Mouse (Mus musculus) lung, embryonic 16.5 days (tissue): Measurements from ENCODE around the gene Adamts16. TPM values are rescaled to one million over a fixed set of nuclear protein-coding genes. Genes with fewer than 3 reads are reported as not detected.

Experiments
- ATAC-seq: fragments of 200-750 bp; cut with Nextera tagmentation; 2 replicates; pipeline ENCODE4 v1.8.0; 2017; ENCODE audit warnings: low read depth, mild to moderate bottlenecking, moderate library complexity
- H3K27ac ChIP-seq: fragments of 300-500 bp; sonication (generic); 2 replicates; pipeline ENCODE4 v1.5.1; 2014; ENCODE audit warnings: mild to moderate bottlenecking, control low read depth, low read length
- H3K27me3 ChIP-seq: fragments of 300-500 bp; sonication (generic); 2 replicates; pipeline ENCODE4 v1.6.1; 2014; ENCODE audit warnings: low read depth, low read length, mixed read lengths; ENCODE audit not compliant: control insufficient read depth, insufficient read depth
- H3K36me3 ChIP-seq: fragments of 300-500 bp; sonication (generic); 2 replicates; pipeline ENCODE4 v1.6.1; 2014; ENCODE audit warnings: low read length; ENCODE audit not compliant: control insufficient read depth, insufficient read depth
- H3K4me1 ChIP-seq: fragments of 300-500 bp; sonication (generic); replicated peaks from 2 replicates; pipeline ENCODE4 v1.6.1; 2014; ENCODE audit warnings: low read length, mixed read lengths; ENCODE audit not compliant: control insufficient read depth, insufficient read depth
- H3K4me2 ChIP-seq: fragments of 300-500 bp; sonication (generic); 2 replicates; pipeline ENCODE4 v1.6.1; 2014; ENCODE audit warnings: low read depth, low read length, control low read depth
- H3K4me3 ChIP-seq: fragments of 300-500 bp; sonication (generic); 2 replicates; pipeline ENCODE4 v1.5.1; 2014; ENCODE audit warnings: mild to moderate bottlenecking, low read length, control low read depth
- H3K9ac ChIP-seq: fragments of 300-500 bp; sonication (generic); 2 replicates; pipeline ENCODE4 v1.6.1; 2014; ENCODE audit warnings: low read length, control low read depth
- H3K9me3 ChIP-seq: fragments of 300-500 bp; sonication (generic); 2 replicates; pipeline ENCODE4 v1.6.1; 2016; ENCODE audit warnings: low read length; ENCODE audit not compliant: control insufficient read depth
- WGBS: fragments of 180-500 bp; shearing (Covaris S2); extraction: QIAGEN DNeasy Blood & Tissue Kit; methylation state at CpG from one replicate; pipeline ENCODE4 v1.1.7; 2014; 5-methylcytosine and 5-hydroxymethylcytosine counted together
- polyA plus RNA-seq: library from polyadenylated mRNA; unstranded; fragments of >200 nt; fragmentation: Nextera tagmentation; extraction: Ambion mirVana; gene quantifications from 2 replicates; pipeline ENCODE4 v1.2.1, GENCODE M21; 2015

Gene Adamts16
- polyA plus RNA-seq, 1 experiment from 2014 or later, result 0.05 TPM

DNA sequence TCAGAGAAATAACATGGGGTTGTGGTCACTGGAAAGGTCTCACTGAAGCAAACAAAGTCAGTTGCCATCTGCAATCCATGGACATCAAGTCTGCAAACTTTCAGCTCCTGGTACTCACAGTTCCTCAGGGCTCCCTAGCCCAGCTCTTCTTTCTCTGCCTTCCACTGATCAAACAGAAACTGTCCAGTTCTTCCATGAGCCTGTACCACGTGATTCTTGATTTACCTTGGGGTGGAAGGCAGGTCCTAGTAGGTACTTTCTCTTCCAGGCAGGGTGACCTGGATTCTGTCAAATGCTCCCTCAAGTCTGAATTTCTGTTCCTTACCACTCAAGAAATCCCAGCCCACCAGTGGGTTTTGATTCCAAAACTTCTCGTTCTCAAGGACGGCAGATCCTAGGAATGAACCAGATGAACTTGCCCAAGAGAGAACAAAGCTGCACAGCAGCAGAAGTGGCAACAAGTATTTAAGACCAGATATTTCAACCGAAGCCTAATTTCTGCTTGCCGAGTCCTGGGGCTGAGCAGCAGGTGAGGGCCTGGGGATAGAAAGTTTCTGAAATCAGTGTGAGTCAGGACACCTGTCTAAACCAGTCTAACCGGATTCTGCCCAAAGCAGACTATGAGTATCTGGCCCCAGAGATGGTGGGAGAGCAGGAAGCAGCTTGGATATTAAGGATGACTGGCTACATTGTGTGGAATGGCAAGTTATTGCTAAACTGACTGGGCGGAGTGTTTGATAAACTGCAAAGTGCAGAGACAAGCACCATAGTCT lies 160.0 kb downstream of the Adamts16 start:
- peak overlapping the region; percentile 78 for H3K27ac ChIP-seq
- no peak overlapping the region for H3K4me2 ChIP-seq
- 58% methylated on average over 7 of the region's 7 CpGs for WGBS
- H3K36me3 ChIP-seq, result no peaks in the 10 kb centered on the region
- no peak overlapping the region for H3K4me3 ChIP-seq
- no peaks in the 10 kb centered on the region for H3K27me3 ChIP-seq
- no peaks in the 10 kb centered on the region for H3K4me1 ChIP-seq
- H3K9me3 ChIP-seq, result no peaks in the 10 kb centered on the region
- peak; percentile 81 for ATAC-seq
- no peak overlapping the region for H3K9ac ChIP-seq

- Histone ChIP-seq H3K9me3 (no peaks in the 10 kb centered on the region), H3K36me3 (no peaks in the 10 kb centered on the region), H3K4me1 (peaks cover 2% of the 10 kb centered on the region), H3K4me3 (no peak overlapping the region), H3K27me3 (no peaks in the 10 kb centered on the region), H3K4me2 (no peak overlapping the region), H3K27ac (no peak overlapping the region), H3K9ac (no peak overlapping the region)
- ATAC-seq, result no peak
- 81% methylated on average over 3 of the region's 3 CpGs for WGBS
Measured at GRCm38 (mm10) chr13:70680316-70680715, 161.3 kb downstream of the Adamts16 start.

Other genes with a start within 250 kb of the Adamts16 start
- 13.8 and 15.8 TPM in 2 replicates for gene Ice1, start 204.2 kb downstream of the Adamts16 start, polyA plus RNA-seq